Mouse (Mus musculus) left cerebral cortex, adult 8-10 months (tissue): Measurements from ENCODE around the gene 4930402H24Rik. TPM values are rescaled to one million over a fixed set of nuclear protein-coding genes. Genes with fewer than 3 reads are reported as not detected.
A peak's percentile ranks its signal among the peaks of the same experiment; 100 is the strongest.
"Not testable (repeated sequence)": the region's sequence is repeated elsewhere in the genome, so short reads cannot be mapped to it uniquely, and the experiment has no call there.

Source experiments
- DNase-seq, 2 experiments: peaks; one replicate each; pipeline ENCODE4 v3.0.0; 2022; ENCODE audit warnings: low spot score in 2 of 2
- total RNA-seq, 4 experiments: library from RNA; stranded (reverse); gene quantifications; 2 replicates each; pipeline ENCODE4 v1.2.4; 2022

The 4930402H24Rik gene
- total RNA-seq, 4 experiments from 2014 or later, result 79.2 to 90.2 (median 83.6) TPM

DNA sequence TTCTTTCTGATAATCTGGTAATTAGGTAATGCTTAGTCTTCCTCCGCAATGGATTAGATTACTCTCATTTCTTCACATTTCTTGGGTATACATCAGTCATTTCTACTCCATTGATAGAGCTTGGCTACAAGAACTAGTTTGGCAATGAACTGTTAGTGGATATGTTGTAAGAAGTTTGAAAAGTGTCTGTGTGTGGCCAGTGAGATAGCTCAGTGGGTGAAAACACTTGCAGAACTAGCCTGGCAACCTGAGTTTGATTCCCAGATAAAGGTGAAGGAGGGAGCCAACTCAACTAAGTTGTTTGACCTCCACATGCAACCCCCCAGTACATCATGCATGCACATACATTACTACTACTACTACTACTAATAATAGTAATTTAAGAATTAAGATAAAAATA lies 53.2 kb downstream of the 4930402H24Rik start:
- DNase-seq, result no peak

DNA sequence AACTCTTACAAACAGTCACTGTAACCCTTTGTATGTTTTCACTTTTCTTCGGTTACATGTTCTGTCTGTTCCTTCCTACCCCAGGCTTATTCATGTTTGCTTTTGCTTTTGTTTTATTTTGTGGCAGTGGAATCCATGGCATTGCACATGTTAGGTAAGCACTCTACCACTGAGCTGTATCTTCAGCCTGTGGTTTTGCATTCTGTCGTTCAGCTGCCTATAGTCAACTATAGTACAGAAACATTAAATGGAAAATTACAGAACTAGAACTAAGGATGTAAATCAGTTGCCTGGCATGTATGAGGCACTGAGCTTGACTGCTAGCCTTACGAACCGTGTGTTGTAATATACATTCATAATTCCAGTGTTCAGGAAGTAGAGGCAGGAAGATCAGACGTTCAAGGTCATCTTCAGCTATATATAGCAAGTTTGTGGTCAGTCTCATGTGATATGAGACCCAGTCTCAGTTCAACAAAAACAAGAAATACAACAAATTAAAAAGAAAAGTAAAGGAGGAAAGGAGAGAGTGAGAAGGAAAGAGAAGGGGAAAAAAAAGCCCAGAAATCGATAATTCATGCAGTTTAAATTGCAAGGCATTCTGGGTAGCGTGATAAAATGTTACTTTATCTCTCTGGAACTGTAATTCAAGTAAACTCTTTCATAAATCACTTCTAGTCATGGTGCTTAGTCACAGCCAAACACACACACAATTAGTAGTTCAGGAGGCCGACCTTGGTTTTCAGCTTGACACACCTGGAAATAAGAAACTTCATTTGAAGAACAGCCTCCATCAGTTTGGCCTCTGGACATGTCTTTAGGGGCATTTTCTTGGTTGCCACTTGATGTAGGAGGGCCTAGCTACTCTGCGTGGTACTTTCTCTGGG lies 54.6 kb downstream of the 4930402H24Rik start:
- no peak for DNase-seq

DNA sequence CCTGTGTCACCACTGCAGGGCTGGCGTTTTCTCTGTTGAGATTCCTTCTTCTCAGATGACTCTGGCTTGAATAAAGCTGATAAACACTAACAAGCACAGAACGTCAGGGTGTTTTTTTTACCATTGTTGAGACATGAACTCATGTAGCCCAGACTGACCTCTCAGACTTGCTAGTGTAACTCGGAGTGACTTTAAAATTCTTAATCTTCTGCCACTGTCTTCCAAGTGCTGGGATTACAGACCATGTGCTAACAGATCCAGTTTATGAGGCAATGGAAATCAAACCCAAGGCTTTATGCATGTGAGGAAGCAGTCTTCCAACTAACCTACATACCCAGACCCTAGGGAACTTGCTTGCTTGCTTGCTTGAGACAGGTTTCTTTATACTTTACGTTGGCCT lies 56.5 kb downstream of the 4930402H24Rik start:
- DNase-seq, result no peak

DNA sequence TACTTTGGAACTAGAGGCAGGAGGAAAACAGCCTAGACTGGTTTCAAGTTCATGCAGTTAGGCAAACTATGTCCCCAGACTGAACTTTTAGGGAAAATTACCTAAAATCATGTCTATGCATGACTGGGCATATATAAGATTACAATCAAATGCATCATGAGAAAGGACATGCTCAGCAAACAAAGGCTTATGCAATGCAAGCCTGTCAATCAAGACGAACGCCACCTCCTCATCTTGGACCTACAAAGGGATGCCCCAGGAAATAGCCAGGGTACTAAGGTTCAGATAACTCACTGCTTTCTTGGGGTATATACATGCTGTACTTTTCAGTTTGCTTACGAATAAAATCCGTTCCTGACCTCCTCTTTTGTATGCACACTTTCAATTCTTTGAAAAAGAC lies 57.9 kb downstream of the 4930402H24Rik start:
- DNase-seq, result no peak

DNA sequence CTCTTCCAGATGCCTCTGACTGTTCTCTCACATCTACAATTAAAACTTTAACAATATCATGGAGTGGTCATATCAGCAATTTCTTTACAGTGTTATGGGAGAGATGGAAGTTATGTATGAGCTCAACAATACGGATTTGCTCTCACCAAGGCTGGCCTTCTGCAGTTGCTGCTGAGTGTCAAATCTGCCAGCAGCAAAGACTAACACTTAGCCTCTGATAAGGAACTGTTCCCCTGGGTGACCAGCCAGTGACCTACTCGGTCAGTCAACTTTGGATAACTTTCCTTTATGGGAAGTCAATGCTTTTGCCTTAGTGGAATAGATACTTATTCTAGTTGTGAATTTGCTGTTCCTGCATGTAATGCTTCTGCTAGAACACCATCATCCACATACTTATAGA lies 62.6 kb downstream of the 4930402H24Rik start:
- DNase-seq, result no peak

DNA sequence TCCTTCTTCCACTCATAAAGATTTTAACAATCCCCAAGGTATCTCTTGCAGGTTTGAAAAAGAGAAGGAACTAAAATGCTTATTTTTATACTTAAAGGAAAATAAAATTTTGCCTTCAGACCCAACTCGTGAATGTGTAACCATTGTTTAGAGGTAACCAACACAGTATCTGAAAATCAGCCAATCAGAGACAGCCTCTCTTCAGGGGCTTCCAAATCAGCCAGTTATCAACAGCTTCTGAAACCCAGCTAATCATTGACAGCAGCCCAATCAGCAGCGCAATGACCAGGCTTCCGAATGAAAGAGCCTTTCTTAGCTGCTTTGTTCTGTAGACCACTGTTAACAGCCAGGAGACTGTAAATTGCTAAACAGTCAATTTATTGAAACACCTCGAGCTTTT lies 65.4 kb downstream of the 4930402H24Rik start:
- peak; percentile 65 to 88 for DNase-seq

DNA sequence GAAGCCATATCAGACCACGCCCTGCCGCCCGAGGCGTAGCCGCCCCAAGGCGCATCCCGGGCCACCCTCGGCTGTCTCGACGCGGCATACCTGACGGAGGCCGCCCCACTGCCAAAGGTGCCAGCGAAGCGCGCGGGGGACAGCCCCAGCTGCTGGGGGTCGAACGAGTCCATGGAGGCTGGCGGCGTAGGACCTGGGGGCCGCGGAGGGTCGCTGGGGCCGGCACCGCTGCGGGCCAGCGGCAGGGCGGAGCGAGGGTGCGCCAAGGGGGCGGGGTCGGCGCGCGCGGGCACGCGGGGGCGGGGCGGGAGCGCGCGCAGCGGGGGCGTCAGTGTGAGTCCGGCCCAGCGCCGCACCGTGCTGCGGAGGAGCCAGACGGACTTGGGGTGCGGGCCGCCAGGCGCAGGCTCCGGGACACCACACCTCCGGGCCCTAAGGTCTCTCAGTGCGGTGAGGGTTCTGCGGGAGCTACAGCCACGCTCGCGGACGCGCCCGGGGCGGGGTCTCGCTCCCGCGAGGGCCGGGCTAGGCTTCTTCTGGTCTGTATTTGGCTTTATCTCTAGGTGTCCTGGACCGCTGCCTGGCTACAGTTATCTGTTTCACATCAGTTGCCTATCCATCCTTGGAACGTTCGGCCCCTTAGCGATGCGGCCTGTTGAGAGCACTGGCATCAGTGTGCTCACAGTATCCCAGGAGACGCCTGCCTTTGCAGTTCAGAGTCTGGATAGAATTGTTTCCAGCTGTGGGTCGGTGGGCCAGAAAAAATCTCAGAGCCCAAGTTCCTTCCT lies 66.1 kb downstream of the 4930402H24Rik start:
- DNase-seq, result peak; percentile 71

DNA sequence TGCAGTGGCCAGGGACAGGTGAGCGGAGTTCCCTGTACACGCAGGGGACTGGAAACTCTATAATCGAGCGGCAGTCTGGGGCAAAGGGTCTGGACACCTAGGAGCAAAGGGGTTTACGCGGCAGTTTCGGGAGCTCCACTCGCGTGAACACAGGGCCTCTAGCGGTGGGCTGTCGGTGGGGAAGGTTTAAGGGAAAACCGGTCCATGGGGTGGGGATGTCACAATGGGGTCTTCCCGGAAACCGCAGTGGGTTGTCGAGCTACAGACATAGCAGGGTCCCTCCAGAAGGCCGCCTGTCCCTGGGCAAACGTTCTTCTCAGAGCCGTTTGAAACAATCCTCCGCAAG lies 66.7 kb downstream of the 4930402H24Rik start:
- DNase-seq, result no peak

- peak in 1 of 2 experiments; percentile 34 for DNase-seq
Observed at GRCm38 (mm10) chr2:130839084-130839483, 67.1 kb downstream of the 4930402H24Rik start.

GRCm38 (mm10) chr2:130838131-130838530 lies 68.1 kb downstream of the 4930402H24Rik start:
- no peak for DNase-seq

GRCm38 (mm10) chr2:130833699-130834098 lies 72.5 kb downstream of the 4930402H24Rik start:
- no peak for DNase-seq

DNA sequence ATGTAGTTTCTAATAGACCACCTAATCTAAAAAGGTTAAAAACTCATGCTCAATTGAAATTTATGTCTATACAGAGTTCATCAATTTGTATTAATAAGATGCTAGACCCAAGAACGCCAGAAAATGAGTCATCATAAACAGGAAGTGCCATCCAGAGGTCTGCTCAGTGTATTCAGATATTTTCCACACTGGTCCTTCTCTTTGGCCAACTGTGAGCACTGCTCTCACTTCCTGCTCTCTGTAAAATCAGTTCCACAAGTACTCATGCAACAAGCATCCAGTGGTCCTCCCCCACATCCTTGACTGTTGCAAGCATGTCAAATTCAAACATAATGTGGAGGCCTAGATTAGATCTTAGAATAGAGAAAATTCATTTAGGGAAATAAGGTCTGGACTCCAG lies 73.6 kb downstream of the 4930402H24Rik start:
- no peak for DNase-seq

GRCm38 (mm10) chr2:130832012-130832411 lies 74.2 kb downstream of the 4930402H24Rik start:
- no peak for DNase-seq

DNA sequence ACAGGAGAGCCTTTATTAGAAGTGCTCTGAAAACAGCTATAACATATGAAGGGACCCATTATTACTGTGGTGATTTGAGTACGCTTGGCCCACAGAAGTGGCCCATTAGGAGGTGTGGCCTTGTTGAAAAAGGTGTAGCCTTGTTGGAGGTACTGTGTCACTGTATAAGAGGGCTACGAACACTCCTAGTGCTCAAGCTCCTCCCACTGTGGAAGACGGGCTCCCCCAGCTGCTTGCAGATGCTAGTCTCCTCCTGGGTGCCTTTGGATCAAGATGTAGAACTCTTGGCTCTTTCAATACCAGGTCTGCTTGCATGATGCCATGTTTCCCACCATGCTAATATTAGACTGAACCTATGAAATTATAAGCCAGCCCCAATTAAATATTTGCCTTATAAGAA lies 76.0 kb downstream of the 4930402H24Rik start:
- DNase-seq, result no peak

- DNase-seq, result no peak
Observed at GRCm38 (mm10) chr2:130829496-130829895, 76.7 kb downstream of the 4930402H24Rik start.

DNA sequence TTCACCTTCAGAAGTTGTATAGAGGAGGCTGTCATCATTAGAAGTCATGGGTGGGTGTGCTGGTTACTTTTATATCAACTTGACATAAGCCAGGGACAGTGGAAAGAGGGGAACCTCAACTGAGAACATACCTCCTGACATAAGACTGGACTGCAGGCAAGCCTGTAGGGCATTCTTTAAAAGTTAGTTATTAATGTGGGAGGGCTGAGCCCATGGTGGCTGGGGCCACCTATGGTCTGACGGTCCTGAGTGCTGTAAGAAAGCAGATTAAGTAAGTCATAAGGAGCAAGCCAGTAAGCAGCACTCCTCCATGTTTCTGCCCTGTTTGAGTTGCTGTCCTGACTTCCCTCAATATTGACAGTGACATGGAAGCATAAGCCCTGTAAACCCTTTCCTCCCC lies 77.5 kb downstream of the 4930402H24Rik start:
- no peak for DNase-seq

GRCm38 (mm10) chr2:130828066-130828465 lies 78.1 kb downstream of the 4930402H24Rik start:
- not testable (repeated sequence) for DNase-seq

DNA sequence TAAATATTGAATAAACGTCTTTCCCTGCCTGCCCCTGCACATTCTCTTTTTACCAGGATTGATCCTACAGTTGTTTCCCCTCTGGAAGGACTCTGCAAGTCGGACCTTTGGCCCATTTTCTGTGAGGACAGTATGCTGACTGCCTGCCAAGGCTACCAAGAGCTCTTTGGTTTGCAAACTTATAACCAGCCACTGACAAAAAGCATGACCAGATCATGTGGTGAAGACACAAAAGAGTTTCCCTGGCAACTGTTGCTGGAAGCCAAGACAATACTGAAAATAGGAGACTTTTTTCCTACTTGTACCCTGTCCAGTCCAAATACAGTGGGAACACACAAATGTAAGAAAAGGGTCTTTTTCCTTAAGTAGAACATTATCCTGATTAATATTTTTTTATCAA lies 78.8 kb downstream of the 4930402H24Rik start:
- DNase-seq, result peak in 1 of 2 experiments; percentile 72

DNA sequence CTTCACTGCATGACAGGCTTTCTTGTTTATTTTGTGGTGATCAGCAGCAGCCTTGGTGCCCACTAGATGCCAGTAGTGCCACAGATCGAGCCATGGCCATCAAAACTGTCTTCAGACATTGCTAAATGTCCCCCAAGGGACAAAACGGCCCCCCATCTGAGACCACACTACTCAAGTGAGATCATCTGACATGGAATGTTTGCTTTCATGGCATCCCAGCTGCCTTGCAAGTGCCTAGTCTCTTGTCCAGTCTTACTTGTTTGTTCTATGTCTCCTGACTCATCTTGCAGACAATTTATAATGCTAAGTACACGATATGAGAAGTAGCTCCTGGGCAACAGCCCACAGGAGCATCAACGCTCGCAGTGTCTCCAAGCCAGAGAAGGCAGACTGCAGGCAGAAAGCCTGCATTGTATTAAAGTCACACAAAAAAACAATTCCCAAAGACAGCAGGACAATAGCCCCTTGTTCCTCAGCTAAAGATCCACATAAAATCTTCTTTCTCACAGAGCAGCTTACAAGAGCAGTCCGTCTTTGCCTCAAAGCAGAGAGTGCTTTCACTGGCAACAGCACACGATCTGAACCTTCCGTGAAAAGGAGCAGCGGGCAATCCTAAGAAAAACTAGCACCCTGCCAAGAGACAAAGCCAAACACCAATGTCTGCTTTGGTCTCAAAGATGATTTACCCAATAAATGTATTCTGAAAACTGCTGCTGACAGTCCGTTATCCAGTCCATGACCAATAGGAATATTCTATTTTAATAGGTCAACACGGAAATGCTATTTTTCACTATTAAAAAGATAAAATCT lies 87.2 kb downstream of the 4930402H24Rik start:
- peak in 1 of 2 experiments; percentile 59 for DNase-seq

DNA sequence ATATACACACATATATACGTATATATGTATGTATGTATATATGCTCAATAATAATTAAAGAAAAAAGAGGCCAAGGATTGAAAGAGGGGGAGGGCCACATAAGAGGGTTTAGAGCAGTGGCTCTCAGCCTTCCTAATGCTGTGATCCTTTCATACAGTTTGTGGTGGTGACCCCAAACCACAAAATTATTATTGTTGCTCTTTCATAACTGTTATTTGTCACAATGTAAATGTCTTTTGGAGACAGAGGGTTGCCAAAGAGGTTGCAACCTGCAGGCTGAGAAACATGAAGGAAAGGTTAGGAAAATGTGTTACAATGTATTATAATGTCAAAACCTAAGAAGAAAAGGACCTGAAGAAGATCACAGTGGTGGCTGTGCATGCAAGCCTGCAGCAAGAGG lies 88.3 kb downstream of the 4930402H24Rik start:
- no peak for DNase-seq

DNA sequence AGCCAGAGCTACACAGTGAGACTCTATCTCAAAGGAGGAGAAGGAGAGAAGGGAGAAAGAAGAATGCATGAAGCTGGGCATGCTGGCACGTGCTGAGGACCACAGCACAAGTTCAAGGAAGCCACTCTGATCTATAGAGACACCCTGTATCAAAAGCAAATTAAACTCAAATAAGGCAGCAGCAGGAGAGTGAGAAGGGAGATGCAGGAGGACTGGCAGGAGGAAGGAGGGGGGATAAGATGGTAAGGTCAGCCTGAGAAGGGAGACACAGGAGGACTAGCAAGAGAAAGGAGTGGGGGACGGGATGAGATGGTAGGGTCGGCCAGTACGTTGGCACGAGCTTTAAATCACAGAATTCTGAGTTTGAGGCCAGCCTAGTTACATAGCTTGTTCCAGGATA lies 90.0 kb downstream of the 4930402H24Rik start:
- DNase-seq, result no peak

DNA sequence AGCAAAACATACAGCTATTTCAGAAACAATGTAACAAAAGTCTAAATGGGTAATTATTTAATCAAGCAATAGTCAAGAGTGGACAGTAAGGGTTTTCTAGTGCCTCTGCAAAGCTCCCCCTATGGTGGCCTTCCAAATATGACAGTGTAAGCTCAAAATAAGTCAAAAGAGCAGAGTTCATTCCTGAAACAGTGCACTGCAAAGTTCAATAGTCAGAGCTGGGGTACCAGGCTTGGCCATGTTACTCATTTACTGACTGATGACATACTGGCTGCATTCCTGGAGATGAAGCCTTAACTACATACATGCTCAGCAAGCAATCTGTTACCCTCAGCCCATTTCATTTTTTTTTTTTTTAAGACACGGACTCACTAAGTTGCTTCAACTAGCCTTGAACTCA lies 91.7 kb downstream of the 4930402H24Rik start:
- no peak for DNase-seq
